Mouse (Mus musculus) bone marrow macrophage, adult 2 months (primary cell): ENCODE measurements around the gene Mr1.

Experiments
- CTCF ChIP-seq: IDR thresholded peaks from 2 replicates; pipeline ENCODE4 v1.5.1; 2012; ENCODE audit warnings: low read depth, mild to moderate bottlenecking, low read length, moderate library complexity
- POLR2A ChIP-seq: IDR thresholded peaks from 2 replicates; pipeline ENCODE4 v1.6.1; 2012; ENCODE audit warnings: mild to moderate bottlenecking, low read depth, low read length, borderline replicate concordance

DNA sequence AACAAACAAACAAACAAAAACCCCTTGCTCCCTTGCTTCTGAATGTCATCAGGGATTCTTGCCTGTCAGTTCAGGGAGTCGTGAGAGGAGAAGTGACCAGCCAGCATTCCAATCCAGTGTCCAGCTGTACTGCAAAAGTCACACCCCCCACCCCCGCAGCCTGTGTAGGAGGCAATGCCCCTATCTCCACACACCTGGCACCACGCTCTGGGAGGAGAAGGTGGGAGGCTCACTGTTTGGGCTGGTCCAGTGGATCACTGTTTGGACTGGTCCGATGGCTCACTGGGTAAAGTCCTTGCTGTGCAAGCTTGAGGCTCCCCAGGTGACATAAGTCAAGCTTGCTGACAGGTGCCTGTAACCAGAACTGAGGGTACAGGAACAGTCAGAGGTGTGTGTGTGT is 34.5 kb downstream of the Mr1 start:
- no peak for TF ChIP-seq CTCF
- TF ChIP-seq POLR2A, result no peak
